Mouse (Mus musculus): ENCODE measurements at regions not wholly inside any gene's neighbourhood (a gene's known extent, or its start where the extent isn't known, plus 50 kb on each side); places are given as distances from the start of the nearest gene placed in this dataset.

GRCm38 (mm10) chr10:97211238-97211695, 268.1 kb upstream of the Dcn start:
- no peak overlapping the region for H3K4me3 ChIP-seq
- H3K4me2 ChIP-seq (replicated peaks), result no peak overlapping the region
- no peaks in the 10 kb centered on the region for H3K36me3 ChIP-seq
- no peak for ATAC-seq (ENCODE audit: low FRiP score, low read depth)
- WGBS, result 64% methylated on average over 4 of the region's 4 CpGs
- no peaks in the 10 kb centered on the region; the same call in 1 of the 2 replicates for H3K4me1 ChIP-seq
- H3K27ac ChIP-seq, result no peak overlapping the region
- no peaks in the 10 kb centered on the region for H3K9me3 ChIP-seq
- no peaks in the 10 kb centered on the region for H3K27me3 ChIP-seq (replicated peaks)
- H3K9ac ChIP-seq, result no peak overlapping the region

- Histone ChIP-seq H3K27me3 (replicated peaks) (no peaks in the 10 kb centered on the region), H3K9ac (no peak overlapping the region), H3K27ac (no peak overlapping the region), H3K4me3 (no peak overlapping the region), H3K4me2 (replicated peaks) (no peak overlapping the region), H3K9me3 (no peaks in the 10 kb centered on the region), H3K36me3 (no peaks in the 10 kb centered on the region), H3K4me1 (no peaks in the 10 kb centered on the region; the same call in 1 of the 2 replicates)
- ATAC-seq (ENCODE audit: low FRiP score, low read depth), result no peak
- 85% methylated on average over 7 of the region's 7 CpGs for WGBS
Observed at GRCm38 (mm10) chr10:97211785-97212398, 267.5 kb upstream of the Dcn start.

GRCm38 (mm10) chr10:97219474-97219873, 259.9 kb upstream of the Dcn start:
- Histone ChIP-seq H3K9me3 (no peaks in the 10 kb centered on the region), H3K4me3 (no peak overlapping the region), H3K4me2 (replicated peaks) (no peak overlapping the region), H3K27ac (no peak overlapping the region), H3K9ac (no peak overlapping the region), H3K4me1 (no peaks in the 10 kb centered on the region), H3K36me3 (no peaks in the 10 kb centered on the region), H3K27me3 (replicated peaks) (no peaks in the 10 kb centered on the region)
- ATAC-seq (ENCODE audit: low FRiP score, low read depth), result no peak
- 67% methylated on average over 3 of the region's 3 CpGs for WGBS

- Histone ChIP-seq H3K36me3 (no peaks in the 10 kb centered on the region), H3K4me2 (replicated peaks) (no peak overlapping the region), H3K9me3 (no peaks in the 10 kb centered on the region), H3K4me3 (no peak overlapping the region), H3K27me3 (replicated peaks) (no peaks in the 10 kb centered on the region), H3K4me1 (no peaks in the 10 kb centered on the region), H3K9ac (no peak overlapping the region), H3K27ac (no peak overlapping the region)
- no peak for ATAC-seq (ENCODE audit: low FRiP score, low read depth)
- 54% methylated on average over 3 of the region's 3 CpGs for whole genome bisulfite sequencing
Observed at GRCm38 (mm10) chr10:97220431-97220830, 259.0 kb upstream of the Dcn start.

- Histone ChIP-seq H3K4me3 (no peak overlapping the region), H3K36me3 (no peaks in the 10 kb centered on the region), H3K9ac (no peak overlapping the region), H3K9me3 (no peaks in the 10 kb centered on the region), H3K27ac (no peak overlapping the region), H3K4me2 (replicated peaks) (no peak overlapping the region), H3K27me3 (replicated peaks) (no peaks in the 10 kb centered on the region), H3K4me1 (no peaks in the 10 kb centered on the region)
- 58% methylated on average over 4 of the region's 4 CpGs for WGBS
- peak; percentile 89 for ATAC-seq (ENCODE audit: low FRiP score, low read depth)
Observed at GRCm38 (mm10) chr10:97235631-97236030, 243.8 kb upstream of the Dcn start.

GRCm38 (mm10) chr10:97241476-97241875, 237.9 kb upstream of the Dcn start:
- no peaks in the 10 kb centered on the region for H3K27me3 ChIP-seq (replicated peaks)
- H3K27ac ChIP-seq, result no peak overlapping the region
- no peaks in the 10 kb centered on the region for H3K36me3 ChIP-seq
- H3K4me1 ChIP-seq, result no peaks in the 10 kb centered on the region
- no peak overlapping the region for H3K4me3 ChIP-seq
- no peaks in the 10 kb centered on the region for H3K9me3 ChIP-seq
- 74% methylated on average over 2 of the region's 2 CpGs for WGBS
- H3K9ac ChIP-seq, result no peak overlapping the region
- H3K4me2 ChIP-seq (replicated peaks), result no peak overlapping the region
- no peak for ATAC-seq (ENCODE audit: low FRiP score, low read depth)

GRCm38 (mm10) chr10:97245674-97246073, 233.7 kb upstream of the Dcn start:
- Histone ChIP-seq H3K9me3 (no peaks in the 10 kb centered on the region), H3K9ac (no peak overlapping the region), H3K4me2 (replicated peaks) (no peak overlapping the region), H3K36me3 (no peaks in the 10 kb centered on the region), H3K27ac (no peak overlapping the region), H3K4me1 (no peaks in the 10 kb centered on the region), H3K27me3 (replicated peaks) (no peaks in the 10 kb centered on the region), H3K4me3 (no peak overlapping the region)
- WGBS, result 83% methylated on average over 3 of the region's 3 CpGs
- no peak for ATAC-seq (ENCODE audit: low FRiP score, low read depth)

GRCm38 (mm10) chr10:97248522-97248921, 230.9 kb upstream of the Dcn start:
- Histone ChIP-seq H3K9me3 (no peaks in the 10 kb centered on the region), H3K4me2 (replicated peaks) (no peak overlapping the region), H3K27ac (no peak overlapping the region), H3K4me3 (no peak overlapping the region), H3K4me1 (no peaks in the 10 kb centered on the region), H3K36me3 (no peaks in the 10 kb centered on the region), H3K9ac (no peak overlapping the region), H3K27me3 (replicated peaks) (no peaks in the 10 kb centered on the region)
- ATAC-seq (ENCODE audit: low FRiP score, low read depth), result no peak
- WGBS, result 93% methylated on average over 4 of the region's 4 CpGs

- Histone ChIP-seq H3K27me3 (replicated peaks) (no peaks in the 10 kb centered on the region), H3K9me3 (no peaks in the 10 kb centered on the region), H3K4me3 (no peak overlapping the region), H3K9ac (no peak overlapping the region), H3K4me1 (no peaks in the 10 kb centered on the region), H3K36me3 (no peaks in the 10 kb centered on the region), H3K4me2 (replicated peaks) (no peak overlapping the region), H3K27ac (no peak overlapping the region)
- WGBS, result 90% methylated on average over 1 of the region's 1 CpGs
- no peak for ATAC-seq (ENCODE audit: low FRiP score, low read depth)
Observed at GRCm38 (mm10) chr10:97249760-97250159, 229.6 kb upstream of the Dcn start.

GRCm38 (mm10) chr10:97250167-97250566, 229.2 kb upstream of the Dcn start:
- Histone ChIP-seq H3K27ac (no peak overlapping the region), H3K4me2 (replicated peaks) (no peak overlapping the region)
- ATAC-seq (ENCODE audit: low FRiP score, low read depth), result no peak

GRCm38 (mm10) chr10:97265959-97266517, 213.4 kb upstream of the Dcn start:
- Histone ChIP-seq H3K9me3 (no peaks in the 10 kb centered on the region), H3K27ac (no peak overlapping the region), H3K9ac (no peak overlapping the region), H3K4me1 (peaks cover 4% of the 10 kb centered on the region; the same call in 1 of the 2 replicates), H3K27me3 (replicated peaks) (no peaks in the 10 kb centered on the region), H3K4me2 (replicated peaks) (no peak overlapping the region), H3K36me3 (no peaks in the 10 kb centered on the region), H3K4me3 (no peak overlapping the region)
- peak; percentile 58; the same call in 1 of the 2 replicates for ATAC-seq (ENCODE audit: low FRiP score, low read depth)
- 49% methylated on average over 6 of the region's 6 CpGs for WGBS

More at GRCm38 (mm10) chr10:97250167-97250566, 229.2 kb upstream of the Dcn start:
- no peaks in the 10 kb centered on the region for H3K4me1 ChIP-seq
- no peak overlapping the region for H3K4me3 ChIP-seq
- no peaks in the 10 kb centered on the region for H3K9me3 ChIP-seq
- H3K9ac ChIP-seq, result no peak overlapping the region
- WGBS, result 81% methylated on average over 2 of the region's 2 CpGs
- no peaks in the 10 kb centered on the region for H3K36me3 ChIP-seq
- no peaks in the 10 kb centered on the region for H3K27me3 ChIP-seq (replicated peaks)

GRCm38 (mm10) chr10:97282416-97282815, 197.0 kb upstream of the Dcn start:
- Histone ChIP-seq H3K4me1 (no peaks in the 10 kb centered on the region), H3K4me2 (replicated peaks) (no peak overlapping the region), H3K4me3 (no peak overlapping the region), H3K36me3 (no peaks in the 10 kb centered on the region), H3K27ac (no peak overlapping the region), H3K9ac (no peak overlapping the region), H3K9me3 (no peaks in the 10 kb centered on the region), H3K27me3 (replicated peaks) (no peaks in the 10 kb centered on the region)
- 88% methylated on average over 2 of the region's 2 CpGs for WGBS
- no peak for ATAC-seq (ENCODE audit: low FRiP score, low read depth)
